Mouse (Mus musculus) kidney, adult 2 months (tissue): Measurements from ENCODE around the gene Arfrp1.

Experiments used
- CTCF ChIP-seq: fragments of 200-500 bp; conservative IDR thresholded peaks from 2 replicates; pipeline ENCODE4 v1.5.1; 2011; ENCODE audit warnings: low read depth, mild to moderate bottlenecking, control low read depth, low read length, moderate library complexity, mixed read lengths; ENCODE audit not compliant: insufficient read depth, insufficient read length
- POLR2A ChIP-seq: fragments of 200-500 bp; IDR thresholded peaks from one replicate; pipeline ENCODE4 v1.6.1; 2011; ENCODE audit warnings: low read depth, low read length, control low read depth

- no peak for TF ChIP-seq CTCF
- no peak for TF ChIP-seq POLR2A
Measured at GRCm38 (mm10) chr2:181326098-181326497, 39.1 kb downstream of the Arfrp1 start.
